Mouse (Mus musculus) granulocyte monocyte progenitor cell, adult 5-6 weeks (primary cell): ENCODE measurements around the gene Myo1d. TPM values are rescaled to one million over a fixed set of nuclear protein-coding genes. Genes with fewer than 3 reads are reported as not detected.
A peak's percentile ranks its signal among the peaks of the same experiment; 100 is the strongest.

Source experiments
- ATAC-seq: replicated peaks from 2 replicates; pipeline ENCODE4 v1.8.0; 2016; ENCODE audit warnings: mild to moderate bottlenecking, moderate TSS enrichment, inconsistent platforms; ENCODE audit not compliant: poor library complexity, severe bottlenecking
- total RNA-seq, 2 experiments: library from RNA; stranded (forward) in 1 of 2; stranded (reverse) in 1 of 2; fragments of 200-712, 200-1000 nt in 1 of 2; fragments of >200 nt in 1 of 2; fragmentation: Nextera tagmentation in 1 of 2; gene quantifications; 2 replicates each; pipeline ENCODE4 v1.2.3; 2014 to 2017

The Myo1d gene
- total RNA-seq, 2 experiments from 2014 or later, result 0.46 to 1.7 TPM

DNA sequence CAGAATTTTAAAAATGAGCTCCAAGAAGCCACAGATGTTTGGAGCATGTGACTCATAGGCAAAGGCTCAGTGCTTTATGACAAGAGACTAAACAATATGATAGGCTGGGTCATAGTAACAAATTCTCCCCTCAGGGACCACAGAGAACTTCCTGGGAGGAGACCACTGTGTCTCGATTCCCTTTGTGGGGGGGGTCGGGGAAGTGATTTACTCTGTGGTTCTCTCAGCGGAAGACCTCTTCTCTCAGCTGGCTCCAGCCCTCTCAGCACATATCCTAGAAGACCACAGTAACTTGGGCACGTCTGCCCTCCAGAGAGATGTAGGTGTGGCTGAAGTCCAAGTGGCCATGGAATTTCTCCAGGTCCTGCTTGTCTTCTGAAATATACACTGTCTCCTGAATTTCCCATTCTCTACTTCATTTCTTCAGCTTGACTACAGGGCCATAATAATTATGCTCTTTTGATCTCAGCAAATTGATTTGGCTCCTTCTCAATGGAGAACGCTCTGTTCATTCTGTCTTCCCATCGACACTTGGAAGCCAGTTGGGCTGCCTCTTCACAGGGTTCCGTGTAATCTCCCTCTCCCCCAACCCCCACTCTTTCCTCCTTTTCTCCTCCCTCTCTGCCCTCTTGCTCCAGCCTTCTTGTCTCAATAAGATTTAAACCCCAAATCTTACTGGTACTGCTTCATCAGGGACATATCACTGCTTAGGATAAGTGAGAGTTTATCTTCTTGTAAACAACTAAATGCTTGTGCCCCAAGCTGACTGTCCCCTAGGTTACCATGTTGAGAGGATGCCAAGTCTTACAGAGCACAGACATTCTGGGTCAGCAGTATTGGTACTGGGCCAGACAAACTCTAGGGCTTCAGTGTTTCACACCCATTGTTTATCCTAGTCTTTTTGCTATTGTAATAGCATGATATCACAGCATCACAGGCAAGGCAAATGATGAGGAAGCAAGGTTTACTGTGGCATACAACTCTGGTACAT, 214.6 kb downstream of the Myo1d start:
- no peak for ATAC-seq

DNA sequence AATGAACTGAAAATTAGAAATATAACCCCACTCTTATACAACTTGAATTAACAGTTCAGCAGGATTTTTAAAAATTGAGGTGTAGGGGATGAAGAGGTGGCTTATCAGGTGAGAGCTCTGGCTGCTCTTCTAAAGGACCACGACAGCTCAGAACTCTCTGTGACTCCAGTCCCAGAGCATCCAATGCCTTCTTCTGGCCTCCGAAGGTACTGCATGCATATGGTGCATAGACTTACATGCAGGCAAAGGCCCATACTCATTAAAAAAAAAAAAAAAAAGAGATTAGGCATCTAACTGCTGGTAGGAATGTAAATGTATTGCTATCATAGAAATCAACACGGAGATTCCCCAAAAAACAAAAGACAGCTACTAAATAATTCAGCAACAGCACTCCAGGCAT, 217.3 kb downstream of the Myo1d start:
- peak; percentile 58 for ATAC-seq

DNA sequence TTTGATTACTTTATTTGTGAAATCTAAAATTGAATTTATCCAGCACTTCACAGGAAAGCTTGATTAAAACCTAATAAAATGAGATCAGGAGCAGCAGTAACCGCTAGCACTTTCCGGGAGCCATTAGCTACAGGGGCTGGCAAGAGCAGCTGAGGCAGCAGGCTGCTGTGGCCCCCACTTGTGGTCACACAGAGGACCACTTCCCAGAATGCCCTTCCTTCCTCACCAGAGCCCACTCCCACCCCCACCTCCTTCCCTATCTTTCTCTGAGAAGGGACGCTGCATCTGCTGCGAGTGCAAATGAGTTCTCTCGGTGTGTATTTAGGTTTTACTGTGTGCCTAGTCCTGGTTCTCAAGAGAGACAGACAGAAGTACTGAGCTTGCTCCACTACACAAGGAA, 219.1 kb downstream of the Myo1d start:
- ATAC-seq, result peak; percentile 55; the same call in 1 of the 2 replicates

DNA sequence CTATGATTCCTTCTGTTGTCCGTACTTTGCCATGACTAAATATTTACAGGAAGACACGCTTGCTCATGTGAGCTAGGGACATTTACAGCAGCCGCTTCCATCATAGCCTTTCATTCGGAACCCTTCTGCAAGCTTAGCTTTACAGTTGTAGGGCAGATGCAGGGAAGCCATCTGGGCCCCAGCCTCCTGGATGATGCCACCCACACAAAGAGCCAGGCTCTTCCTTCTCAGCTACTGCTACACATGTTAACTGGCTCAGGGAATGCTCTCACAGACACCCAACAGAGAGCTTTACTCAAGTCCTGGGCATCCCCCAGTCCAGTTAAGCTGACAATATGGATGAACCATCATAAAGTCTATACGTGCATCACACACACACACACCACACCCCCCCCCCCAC, 224.4 kb downstream of the Myo1d start:
- ATAC-seq, result no peak

DNA sequence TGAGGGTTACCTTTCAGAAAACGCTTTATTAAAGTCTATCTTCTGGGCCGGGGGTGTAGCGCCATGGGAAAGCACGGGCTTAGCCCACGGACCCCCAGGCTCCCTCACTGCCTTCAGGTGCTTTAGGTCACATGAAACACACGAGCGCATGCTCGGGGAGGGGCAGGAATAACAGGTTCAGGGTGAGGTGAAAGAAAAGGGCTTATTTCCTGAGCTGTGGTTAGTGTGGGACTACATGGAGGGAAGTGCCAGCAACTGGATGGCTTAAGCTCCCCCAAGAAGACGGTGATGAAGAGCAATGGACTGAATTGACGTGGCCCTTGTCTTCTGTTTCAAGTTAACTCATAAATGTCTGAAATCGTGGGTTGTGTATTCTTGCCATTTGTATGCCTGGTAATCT, 226.8 kb downstream of the Myo1d start:
- peak; percentile 48; the same call in 1 of the 2 replicates for ATAC-seq

DNA sequence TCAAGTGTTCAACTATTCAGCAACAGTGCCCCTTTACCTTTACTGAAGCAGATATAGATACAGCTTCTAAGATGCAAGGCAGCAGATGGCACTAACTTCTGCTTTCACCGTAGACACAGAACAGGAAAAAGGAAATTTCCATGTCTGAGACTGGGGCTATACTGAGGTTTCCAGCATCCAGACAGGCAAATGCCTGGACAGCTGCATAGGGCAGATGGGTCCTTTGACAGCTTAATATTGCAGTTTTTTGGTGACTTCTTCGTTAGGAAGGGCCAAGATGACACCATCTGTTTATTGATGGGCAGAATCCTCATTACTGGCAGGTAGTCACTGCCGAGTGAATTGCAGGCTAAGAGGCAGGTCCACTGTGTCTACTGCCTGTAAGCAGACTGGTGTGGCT, 228.2 kb downstream of the Myo1d start:
- ATAC-seq, result peak; percentile 71

DNA sequence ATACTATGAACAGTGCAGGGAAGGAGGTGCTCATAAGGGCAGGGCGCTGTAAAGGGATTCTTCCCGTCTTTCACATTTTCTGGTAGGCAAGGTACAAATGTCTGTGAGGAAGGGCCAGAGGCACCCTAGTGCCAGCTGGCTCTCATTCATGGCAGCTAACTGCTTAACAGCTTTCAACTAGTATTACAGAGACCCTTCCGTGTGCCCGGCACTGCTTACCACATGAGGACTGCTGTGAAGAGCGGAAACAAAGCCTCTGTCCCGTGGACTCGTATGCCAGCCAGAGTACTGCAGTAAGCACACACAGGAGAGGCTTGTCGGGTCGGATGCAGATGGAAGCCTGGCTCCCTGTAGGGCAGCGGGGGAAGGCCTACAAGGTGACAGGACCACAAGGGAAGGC, 229.6 kb downstream of the Myo1d start:
- no peak for ATAC-seq

DNA sequence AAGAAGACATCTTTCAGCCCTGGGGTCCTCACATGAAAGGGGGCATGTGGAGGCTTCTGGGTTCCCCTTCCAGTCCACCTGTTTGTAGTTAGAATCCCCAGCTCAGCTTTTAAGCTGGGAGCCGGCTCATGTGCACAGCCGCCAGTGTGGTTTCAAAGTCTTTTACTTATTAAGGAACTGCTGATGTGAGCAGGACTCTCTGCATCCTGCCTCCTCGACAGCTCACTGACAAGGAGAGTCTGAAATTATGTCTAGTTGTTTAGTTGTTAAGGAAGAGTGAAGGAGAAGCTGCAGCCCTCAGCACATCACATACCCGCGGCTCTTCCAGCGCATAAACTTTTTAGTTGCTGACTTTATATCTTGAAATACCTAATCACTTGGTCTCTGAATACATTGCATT, 230.0 kb downstream of the Myo1d start:
- no peak for ATAC-seq

DNA sequence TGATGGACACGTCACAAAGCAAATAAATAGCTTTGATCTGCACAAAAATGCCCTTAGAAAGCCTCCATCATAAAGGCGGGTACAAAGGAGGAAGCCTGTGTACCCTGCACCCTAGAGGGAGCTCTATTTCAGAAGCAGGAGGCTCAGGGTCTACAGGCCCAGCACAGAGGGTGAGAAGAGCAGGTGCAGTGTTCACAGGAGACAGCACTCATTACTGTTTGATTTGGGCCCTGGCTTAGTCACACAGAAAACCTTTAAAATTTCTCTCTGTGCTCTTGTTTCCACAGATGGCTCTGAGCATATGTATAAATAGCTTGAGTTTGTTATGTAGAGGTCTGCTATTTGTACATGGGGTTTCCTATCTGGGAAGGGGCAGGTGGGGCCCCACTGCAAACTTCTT, 233.6 kb downstream of the Myo1d start:
- ATAC-seq, result no peak

DNA sequence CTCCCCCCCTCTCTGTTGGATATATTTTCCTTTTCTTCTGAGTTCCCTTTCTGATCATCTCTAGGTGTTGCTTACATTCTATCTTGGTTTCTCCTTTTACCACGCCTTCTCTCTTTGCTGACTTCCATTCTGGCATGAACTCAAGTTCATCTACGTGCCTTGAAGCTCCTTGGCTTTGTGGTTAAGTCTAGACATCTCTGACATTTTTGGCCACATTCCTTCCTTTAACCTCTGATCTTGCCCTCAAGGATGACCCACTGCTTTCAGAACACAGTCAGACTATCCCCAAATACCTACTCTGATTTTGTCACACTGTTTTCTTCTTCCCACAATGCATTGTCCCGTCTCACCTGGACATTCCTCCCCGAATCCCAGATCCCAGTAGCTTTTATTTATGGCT, 240.8 kb downstream of the Myo1d start:
- ATAC-seq, result no peak

DNA sequence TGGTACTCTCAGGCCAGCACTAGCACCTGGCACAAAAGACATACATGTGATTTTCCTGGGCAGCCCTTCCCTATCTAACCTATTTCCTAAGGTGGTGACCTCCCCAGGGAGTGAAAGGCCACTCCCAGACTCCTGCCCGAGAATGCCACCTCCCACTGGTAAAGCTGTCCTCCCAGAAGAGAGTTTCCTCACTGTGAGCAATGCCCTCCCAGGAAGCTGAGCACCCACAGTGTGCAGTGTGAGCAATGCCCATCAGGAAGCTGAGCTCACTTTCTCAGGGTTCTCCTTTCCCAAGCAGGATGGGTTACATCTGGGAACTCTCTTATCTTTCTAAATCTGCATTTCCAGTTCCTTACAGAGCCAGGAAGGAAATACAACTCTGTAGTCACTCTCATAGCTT, 246.9 kb downstream of the Myo1d start:
- peak; percentile 58 for ATAC-seq

DNA sequence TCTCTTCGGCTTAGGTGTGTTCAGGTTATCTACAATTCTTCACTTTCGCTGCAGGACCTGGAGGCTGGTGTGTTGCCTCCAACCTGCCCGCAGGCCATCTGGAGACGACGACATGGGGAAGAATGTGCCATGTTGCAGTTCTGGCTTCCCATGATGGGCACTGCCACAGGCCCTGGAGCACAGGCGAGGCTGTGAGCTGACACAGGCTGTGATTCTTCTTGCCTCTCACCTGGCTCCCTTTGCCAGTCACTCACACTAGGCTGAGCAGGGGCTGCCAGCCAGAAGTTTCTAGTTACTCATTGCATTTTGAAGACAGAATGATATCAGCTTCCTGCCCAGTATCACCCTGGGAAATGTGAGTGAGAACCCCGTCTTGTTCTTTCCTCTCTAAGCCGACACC, 250.7 kb downstream of the Myo1d start:
- no peak for ATAC-seq

DNA sequence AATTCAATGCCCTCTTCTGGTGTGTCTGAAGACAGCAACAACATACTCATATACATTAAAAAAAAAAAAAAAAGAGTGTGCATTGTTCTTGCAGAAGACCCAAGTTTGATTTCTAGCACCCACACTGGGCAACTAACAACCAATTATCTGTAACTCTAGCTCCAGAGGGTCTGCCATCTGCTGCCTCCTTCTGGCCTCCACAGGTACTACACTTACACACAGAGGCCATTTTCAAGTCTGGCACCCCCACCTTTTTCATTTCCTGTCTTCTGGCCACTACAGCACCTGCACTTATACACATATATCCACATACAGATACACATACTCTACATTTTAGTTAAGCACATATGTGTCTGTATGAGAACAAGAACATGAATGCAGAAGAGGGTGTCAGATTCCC, 252.1 kb downstream of the Myo1d start:
- no peak for ATAC-seq

DNA sequence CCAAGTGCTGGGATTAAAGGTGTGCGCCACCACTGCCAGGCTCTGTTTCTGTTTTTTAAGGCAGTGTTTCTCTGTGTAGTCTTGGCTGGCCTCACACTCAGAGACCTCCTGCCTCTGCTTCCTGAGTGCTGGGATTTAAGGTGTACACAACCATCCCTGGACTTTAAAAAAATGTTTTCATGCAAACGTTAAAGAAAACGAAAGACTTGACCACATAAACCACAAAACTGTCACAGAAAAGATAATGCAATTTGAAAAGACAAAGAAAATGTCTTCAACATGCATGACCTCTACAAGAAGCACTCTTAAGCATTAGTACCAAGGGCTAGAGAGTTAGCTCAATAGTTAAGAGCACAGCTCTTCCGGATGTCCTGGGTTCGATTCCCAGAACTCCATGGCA, 255.6 kb downstream of the Myo1d start:
- ATAC-seq, result 0 out of 2 replicates have a peak, but pooled peaks have one; percentile 7

DNA sequence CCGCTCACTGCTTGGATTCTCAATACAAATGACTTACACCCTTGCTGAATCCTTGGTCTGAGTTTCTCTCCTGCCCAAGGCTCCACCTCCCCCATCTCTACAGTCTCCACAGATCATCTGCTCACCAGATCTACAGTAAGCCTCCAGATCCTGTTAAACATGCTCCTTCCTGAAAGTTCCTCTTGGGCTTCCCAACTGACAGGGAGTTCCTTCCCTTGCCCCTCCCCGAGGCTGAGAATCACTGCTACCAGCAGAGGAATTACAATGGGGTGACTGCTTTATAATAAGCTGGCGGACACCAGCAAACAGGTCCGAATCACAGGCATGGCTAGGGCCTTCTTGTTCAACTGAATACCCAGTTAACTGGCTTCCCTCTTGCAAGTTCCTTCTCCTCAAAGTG, 256.4 kb downstream of the Myo1d start:
- no peak for ATAC-seq

DNA sequence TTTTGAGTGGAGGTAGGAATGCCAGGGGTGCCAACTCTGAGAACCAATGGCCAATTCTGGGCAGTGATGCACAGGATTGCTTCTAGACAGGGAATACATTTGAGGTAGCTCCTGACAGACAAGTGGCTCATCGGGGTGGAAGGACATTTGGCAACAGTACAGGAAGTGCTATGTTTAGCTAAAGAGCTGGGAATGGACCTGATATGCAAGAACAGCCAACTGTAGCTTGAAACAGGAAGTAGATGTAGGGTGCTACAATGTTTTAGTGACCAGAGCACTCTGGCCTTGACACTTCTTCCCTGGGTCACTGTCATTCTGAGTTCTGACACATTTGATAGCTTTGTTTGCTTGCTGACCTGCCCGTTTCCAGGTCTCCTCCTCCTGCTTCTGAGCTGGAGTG, 257.0 kb downstream of the Myo1d start:
- ATAC-seq, result peak; percentile 79

DNA sequence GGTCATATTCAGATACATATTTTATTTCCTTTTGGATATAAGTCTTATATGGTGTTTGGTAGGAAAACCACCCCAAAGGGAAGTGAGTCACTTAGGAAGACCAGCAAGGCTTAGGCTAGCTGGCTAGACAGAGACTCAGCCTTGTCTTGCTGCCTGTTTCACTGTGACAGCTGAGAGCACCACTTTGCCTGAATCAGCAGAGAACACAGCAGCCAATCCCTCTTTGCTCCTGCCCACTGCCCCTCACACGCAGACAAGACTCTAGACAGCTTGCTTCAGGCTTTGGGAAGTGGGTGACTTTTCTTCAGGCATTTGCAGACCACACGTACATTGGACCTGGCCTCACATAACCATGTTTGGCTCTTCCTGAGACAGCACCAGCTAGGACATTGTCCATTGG, 258.7 kb downstream of the Myo1d start:
- ATAC-seq, result no peak

DNA sequence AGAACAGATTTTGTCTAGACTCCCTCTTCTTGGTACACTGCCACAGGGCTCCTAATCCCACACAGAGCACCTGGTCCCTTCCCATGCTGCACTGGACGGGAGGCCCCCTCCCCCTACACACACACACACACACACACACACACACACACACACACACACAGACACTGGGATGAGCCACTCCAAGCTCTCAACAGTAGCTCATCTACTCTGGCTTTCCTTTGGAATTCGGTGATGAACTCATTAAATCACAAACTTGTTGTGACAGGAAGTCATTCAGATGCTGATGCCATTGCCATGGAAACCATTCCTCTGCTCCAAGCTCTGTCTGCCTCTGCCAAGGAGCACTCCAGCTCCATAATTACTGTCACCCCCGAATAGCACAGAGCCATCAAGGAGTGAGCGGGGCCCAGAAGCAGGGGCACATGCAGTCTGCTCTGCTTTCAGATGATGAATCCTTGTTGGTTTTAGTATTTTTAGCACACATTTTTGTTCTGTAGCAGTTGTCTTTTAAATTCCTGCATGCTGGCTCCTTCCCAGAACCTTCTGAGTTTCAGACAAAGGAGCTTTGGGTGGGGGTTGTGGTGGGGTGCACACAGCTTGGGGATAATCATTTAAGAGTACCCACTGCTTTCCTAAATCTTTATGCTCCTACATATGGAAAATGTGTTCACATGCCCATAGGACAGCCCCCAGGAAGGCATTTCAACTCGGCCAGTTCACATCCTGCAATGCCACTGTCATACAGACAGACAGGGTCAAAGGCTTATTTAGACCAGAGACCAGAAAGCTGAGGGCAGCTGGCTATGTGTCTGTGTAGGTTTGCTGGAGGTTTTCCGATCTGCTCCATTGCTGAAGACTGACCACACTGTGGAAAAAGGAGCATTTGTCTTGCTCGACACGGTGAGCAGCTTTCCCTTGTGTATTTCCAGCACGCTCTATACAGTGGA, 261.1 kb downstream of the Myo1d start:
- no peak for ATAC-seq

DNA sequence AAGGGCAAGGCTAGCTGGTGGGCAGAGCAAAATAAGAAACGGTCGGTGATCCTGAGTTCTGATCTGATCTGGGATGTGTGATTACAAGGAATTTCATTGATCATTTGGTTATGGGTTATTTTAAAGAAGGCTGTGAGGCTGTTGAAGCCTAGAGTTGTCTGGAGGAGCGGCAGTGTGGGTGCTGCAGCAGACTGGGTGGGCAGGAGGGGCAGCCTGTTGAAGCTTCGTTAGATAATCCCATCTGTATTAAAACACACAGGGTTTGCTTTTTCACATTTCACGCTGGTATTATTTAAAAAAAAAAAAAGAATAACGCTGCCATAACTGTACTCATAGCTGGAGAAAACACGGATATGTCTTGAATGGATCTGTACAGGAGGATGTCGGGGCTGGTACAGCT, 263.9 kb downstream of the Myo1d start:
- ATAC-seq, result no peak

DNA sequence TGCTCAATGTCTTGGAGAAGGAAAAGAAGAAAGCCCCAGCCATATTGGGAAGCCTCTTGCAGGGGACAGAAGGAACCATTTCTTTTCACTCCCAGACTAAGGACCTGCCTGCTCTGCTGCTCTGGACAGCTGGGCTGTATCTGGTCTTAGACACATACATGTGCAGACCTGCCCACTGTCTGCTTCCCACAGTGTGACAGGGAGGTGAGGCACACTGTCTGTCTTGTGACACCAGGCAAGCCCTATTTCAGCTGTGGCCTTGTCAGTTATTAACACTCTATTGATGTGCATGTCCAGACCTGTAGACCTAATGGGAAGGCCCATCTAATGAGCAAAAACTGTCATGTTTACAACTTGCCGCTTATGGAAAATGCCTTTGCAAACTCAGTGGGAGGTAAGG, 264.5 kb downstream of the Myo1d start:
- ATAC-seq, result no peak

DNA sequence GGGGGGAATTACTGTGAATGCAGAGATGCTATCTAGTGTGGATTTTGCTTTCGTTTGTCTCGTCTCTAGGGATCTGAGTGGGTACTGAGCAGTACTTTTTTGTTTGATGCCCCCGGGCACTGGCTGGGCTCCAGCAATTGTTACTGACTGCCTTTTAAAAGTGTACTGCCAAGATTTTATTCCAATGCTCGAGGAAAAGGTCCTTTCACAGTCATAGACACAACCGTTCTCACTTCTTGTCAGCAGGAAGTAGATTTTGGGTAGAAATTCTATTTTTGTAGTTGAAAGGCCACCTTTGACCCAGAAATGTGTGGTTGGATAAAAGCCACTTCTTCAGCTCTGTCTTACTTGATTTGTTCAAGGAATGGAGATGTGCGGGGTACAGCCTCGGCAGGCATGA, 266.0 kb downstream of the Myo1d start:
- ATAC-seq, result no peak
